Mouse (Mus musculus): ENCODE results near the gene Ces1g. TPM values are rescaled to one million over a fixed set of nuclear protein-coding genes. Genes with fewer than 3 reads are reported as not detected.

Ces1g gene
- polyA plus RNA-seq, 1 experiment, result not detected

GRCm38 (mm10) chr8:93274609-93275008 is 62.5 kb downstream of the Ces1g start:
- no peaks in the 10 kb centered on the region for H3K27me3 ChIP-seq (ENCODE audit: control insufficient read depth, insufficient read depth, insufficient read length)
- no peaks in the 10 kb centered on the region for H3K36me3 ChIP-seq (ENCODE audit: control insufficient read depth, insufficient read depth)

GRCm38 (mm10) chr8:93273321-93273720 is 63.8 kb downstream of the Ces1g start:
- no peak for TF ChIP-seq TCF3 (IDR thresholded peaks at IDR 0.05; ENCODE audit: insufficient read length, low read depth)
- TF ChIP-seq POLR2A (IDR thresholded peaks at IDR 0.05; ENCODE audit: insufficient read length, low read depth), result no peak
- no peak for TF ChIP-seq POLR2AphosphoS2 (IDR thresholded peaks at IDR 0.05; ENCODE audit: insufficient read length, low read depth)
- no peak for TF ChIP-seq REST (IDR thresholded peaks at IDR 0.05; ENCODE audit: insufficient read depth, insufficient read length)
- TF ChIP-seq E2F4 (IDR thresholded peaks at IDR 0.05; ENCODE audit: insufficient read depth), result no peak
- no peak overlapping the region for H3ac ChIP-seq (ENCODE audit: control insufficient read depth, insufficient read length)

More at GRCm38 (mm10) chr8:93274609-93275008, 62.5 kb downstream of the Ces1g start:
- no peaks in the 10 kb centered on the region for H3K79me2 ChIP-seq (ENCODE audit: control insufficient read depth, insufficient read depth)
- no peak overlapping the region for H3K4me2 ChIP-seq (ENCODE audit: low read depth)
- H3K4me3 ChIP-seq, result no peak overlapping the region
- no peak for TF ChIP-seq REST (IDR thresholded peaks at IDR 0.05; ENCODE audit: insufficient read depth, insufficient read length)
- no peak for TF ChIP-seq USF1 (IDR thresholded peaks at IDR 0.05; ENCODE audit: low read depth)
- TF ChIP-seq CEBPB (IDR thresholded peaks at IDR 0.05; ENCODE audit: insufficient read depth, poor library complexity, severe bottlenecking), result no peak
- H3ac ChIP-seq (ENCODE audit: control insufficient read depth, insufficient read length), result no peak overlapping the region

GRCm38 (mm10) chr8:93272686-93273085 is 64.4 kb downstream of the Ces1g start:
- H3K4me3 ChIP-seq, result no peak overlapping the region
- TF ChIP-seq E2F4 (IDR thresholded peaks at IDR 0.05; ENCODE audit: insufficient read depth), result no peak
- TF ChIP-seq TCF12 (IDR thresholded peaks at IDR 0.05; ENCODE audit: insufficient read depth, poor library complexity, severe bottlenecking), result no peak
- H3K27me3 ChIP-seq (ENCODE audit: control insufficient read depth, insufficient read depth, insufficient read length), result no peaks in the 10 kb centered on the region
- H3K36me3 ChIP-seq (ENCODE audit: control insufficient read depth, insufficient read depth), result no peaks in the 10 kb centered on the region
- no peak overlapping the region for H3ac ChIP-seq (ENCODE audit: control insufficient read depth, insufficient read length)
- no peak overlapping the region for H3K4me2 ChIP-seq (ENCODE audit: low read depth)
- H3K79me2 ChIP-seq (ENCODE audit: control insufficient read depth, insufficient read depth), result no peaks in the 10 kb centered on the region

More at GRCm38 (mm10) chr8:93273321-93273720, 63.8 kb downstream of the Ces1g start:
- Histone ChIP-seq H3K79me2 (ENCODE audit: control insufficient read depth, insufficient read depth) (no peaks in the 10 kb centered on the region), H3K4me3 (no peak overlapping the region), H3K36me3 (ENCODE audit: control insufficient read depth, insufficient read depth) (no peaks in the 10 kb centered on the region), H3K27me3 (ENCODE audit: control insufficient read depth, insufficient read depth, insufficient read length) (no peaks in the 10 kb centered on the region), H3K4me2 (ENCODE audit: low read depth) (no peak overlapping the region)

GRCm38 (mm10) chr8:93261436-93261835 is 75.7 kb downstream of the Ces1g start:
- TF ChIP-seq USF1 (IDR thresholded peaks at IDR 0.05; ENCODE audit: low read depth), result no peak
- TF ChIP-seq MAX (IDR thresholded peaks at IDR 0.05; ENCODE audit: low read depth), result no peak
- no peak for TF ChIP-seq POLR2AphosphoS2 (IDR thresholded peaks at IDR 0.05; ENCODE audit: insufficient read length, low read depth)
- TF ChIP-seq REST (IDR thresholded peaks at IDR 0.05; ENCODE audit: insufficient read depth, insufficient read length), result no peak
- no peak for TF ChIP-seq CEBPB (IDR thresholded peaks at IDR 0.05; ENCODE audit: insufficient read depth, poor library complexity, severe bottlenecking)
- no peak for TF ChIP-seq TCF3 (IDR thresholded peaks at IDR 0.05; ENCODE audit: insufficient read length, low read depth)
- TF ChIP-seq MYOG (IDR thresholded peaks at IDR 0.05; ENCODE audit: control insufficient read depth in 1 of 3, insufficient read depth in 1 of 3, insufficient read length in 2 of 3, low read depth in 2 of 3), result no peak
- TF ChIP-seq MYOD1 (IDR thresholded peaks at IDR 0.05; ENCODE audit: control insufficient read depth in 1 of 3, insufficient read length in 2 of 3, low read depth in 2 of 3), result no peak
- TF ChIP-seq TCF12 (IDR thresholded peaks at IDR 0.05; ENCODE audit: insufficient read depth, poor library complexity, severe bottlenecking), result no peak
- TF ChIP-seq SRF (IDR thresholded peaks at IDR 0.05; ENCODE audit: control insufficient read depth, insufficient read length, low read depth), result no peak
- no peak for TF ChIP-seq POLR2A (IDR thresholded peaks at IDR 0.05; ENCODE audit: insufficient read length, low read depth)
- no peak for TF ChIP-seq E2F4 (IDR thresholded peaks at IDR 0.05; ENCODE audit: insufficient read depth)
- no peak overlapping the region for H3ac ChIP-seq (ENCODE audit: control insufficient read depth, insufficient read length)
- H3K4me3 ChIP-seq, result no peak overlapping the region
- H3K4me2 ChIP-seq (ENCODE audit: low read depth), result no peak overlapping the region
- no peaks in the 10 kb centered on the region for H3K36me3 ChIP-seq (ENCODE audit: control insufficient read depth, insufficient read depth)
- H3K27me3 ChIP-seq (ENCODE audit: control insufficient read depth, insufficient read depth, insufficient read length), result no peaks in the 10 kb centered on the region
- H3K79me2 ChIP-seq (ENCODE audit: control insufficient read depth, insufficient read depth), result no peaks in the 10 kb centered on the region

- Histone ChIP-seq H3ac (ENCODE audit: control insufficient read depth, insufficient read length) (no peak overlapping the region), H3K4me3 (no peak overlapping the region), H3K4me2 (ENCODE audit: low read depth) (no peak overlapping the region), H3K79me2 (ENCODE audit: control insufficient read depth, insufficient read depth) (no peaks in the 10 kb centered on the region), H3K36me3 (ENCODE audit: control insufficient read depth, insufficient read depth) (no peaks in the 10 kb centered on the region), H3K27me3 (ENCODE audit: control insufficient read depth, insufficient read depth, insufficient read length) (no peaks in the 10 kb centered on the region)
- TF ChIP-seq TCF3 (IDR thresholded peaks at IDR 0.05; ENCODE audit: insufficient read length, low read depth) (no peak), E2F4 (IDR thresholded peaks at IDR 0.05; ENCODE audit: insufficient read depth) (no peak), CEBPB (IDR thresholded peaks at IDR 0.05; ENCODE audit: insufficient read depth, poor library complexity, severe bottlenecking) (no peak), POLR2AphosphoS2 (IDR thresholded peaks at IDR 0.05; ENCODE audit: insufficient read length, low read depth) (no peak), MAX (IDR thresholded peaks at IDR 0.05; ENCODE audit: low read depth) (no peak), MYOG (IDR thresholded peaks at IDR 0.05; ENCODE audit: control insufficient read depth in 1 of 3, insufficient read depth in 1 of 3, insufficient read length in 2 of 3, low read depth in 2 of 3) (no peak), TCF12 (IDR thresholded peaks at IDR 0.05; ENCODE audit: insufficient read depth, poor library complexity, severe bottlenecking) (no peak), USF1 (IDR thresholded peaks at IDR 0.05; ENCODE audit: low read depth) (no peak)
Measured at GRCm38 (mm10) chr8:93252400-93252925, 84.6 kb downstream of the Ces1g start.

Other genes starting within 250 kb of the Ces1g start
- not detected for gene Ces1c, start 206.0 kb downstream of the Ces1g start, polyA plus RNA-seq (2012; fragmentation: generic; extraction: Trizol)
- not detected for gene Ces1d, start 139.5 kb downstream of the Ces1g start, polyA plus RNA-seq (2012; fragmentation: generic; extraction: Trizol)
- gene Ces1e, start 107.7 kb downstream of the Ces1g start, polyA plus RNA-seq (2012; fragmentation: generic; extraction: Trizol), result not detected
- gene Ces1f, start 57.6 kb downstream of the Ces1g start, polyA plus RNA-seq (2012; fragmentation: generic; extraction: Trizol), result not detected
- gene Ces1h, start 42.4 kb upstream of the Ces1g start, polyA plus RNA-seq (2012; fragmentation: generic; extraction: Trizol), result not detected
- gene Ces5a, start 198.5 kb upstream of the Ces1g start, polyA plus RNA-seq (2012; fragmentation: generic; extraction: Trizol), result 0.08 TPM